Mouse (Mus musculus) gastrocnemius, postnatal 14 days (tissue): Measurements from ENCODE around the gene Krtap6-2. TPM values are rescaled to one million over a fixed set of nuclear protein-coding genes. Genes with fewer than 3 reads are reported as not detected.

Source experiments
- DNase-seq: peaks from one replicate; pipeline ENCODE4 v3.0.0; 2021; ENCODE audit warnings: mixed read lengths
- intact Hi-C: fragments of 180-260 bp; cut with DNase I; formaldehyde crosslinking; loops from one replicate; pipeline ENCODE4 v1.15.1; 2025; ENCODE audit warnings: low total_unique reads
- long read RNA-seq, 2 experiments: library from polyadenylated mRNA; stranded (forward); transcript quantifications; one replicate each; pipeline ENCODE4 v2.0.0; 2021
- total RNA-seq, 2 experiments: library from RNA; stranded (reverse); gene quantifications; 2 replicates each; pipeline ENCODE4 v1.2.3; 2021

Gene Krtap6-2
- not detected for total RNA-seq
- long read RNA-seq, experiment 1 = 0 reads
- long read RNA-seq, experiment 2 = 0 reads

GRCm38 (mm10) chr16:89420011-89420410 is at the start of gene Krtap6-2:
TSS of gene Krtap6-2 (minus strand) at chr16:89420111.
- intact Hi-C loops = no loop called here

GRCm38 (mm10) chr16:89461189-89461588 is 41.3 kb upstream of the Krtap6-2 start:
- no peak for DNase-seq
- intact Hi-C loops = no loop called here

More at GRCm38 (mm10) chr16:89420011-89420410, at the start of gene Krtap6-2:
- DNase-seq = no peak

DNA sequence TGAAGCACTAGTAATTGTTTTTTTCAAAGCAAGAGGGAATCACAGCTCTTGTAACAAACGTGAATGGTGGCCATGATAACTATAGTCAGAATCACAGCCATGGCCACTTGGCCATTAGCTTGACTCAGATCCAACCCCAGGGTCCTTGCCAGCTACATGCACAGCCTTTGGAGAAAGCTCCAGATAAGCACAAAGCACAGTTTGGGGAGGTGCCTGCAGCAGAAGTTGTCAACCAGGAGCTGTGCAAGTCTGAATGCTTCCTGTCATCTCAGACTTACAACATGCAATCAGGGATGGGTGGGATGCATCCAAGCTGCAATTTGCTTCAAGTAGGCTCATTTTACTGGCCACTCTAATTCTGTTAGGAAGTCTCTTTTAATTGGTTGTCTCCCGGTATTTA is 9.7 kb upstream of the Krtap6-2 start:
- no peak for DNase-seq
- intact Hi-C loops = no loop called here

DNA sequence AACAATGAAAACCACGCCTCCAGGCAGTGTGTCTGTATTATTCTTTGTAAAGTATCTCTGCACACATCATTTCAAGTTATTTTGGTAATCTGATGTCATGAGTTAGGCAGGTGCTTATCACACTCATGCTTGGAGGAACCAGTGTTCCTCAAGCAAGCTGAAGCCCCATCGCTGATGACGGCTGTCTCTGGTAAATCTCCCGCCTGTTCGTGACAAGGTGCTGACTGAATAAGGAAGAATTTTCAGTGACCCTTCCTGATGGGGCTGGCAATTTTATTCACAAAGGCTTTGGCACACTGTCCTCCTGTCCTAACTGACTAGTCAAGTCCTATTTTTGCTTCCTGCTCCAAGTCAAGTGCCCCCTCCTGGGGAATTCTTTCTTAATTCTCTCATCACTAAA is 5.4 kb upstream of the Krtap6-2 start:
- DNase-seq = no peak
- intact Hi-C loops = no loop called here

DNA sequence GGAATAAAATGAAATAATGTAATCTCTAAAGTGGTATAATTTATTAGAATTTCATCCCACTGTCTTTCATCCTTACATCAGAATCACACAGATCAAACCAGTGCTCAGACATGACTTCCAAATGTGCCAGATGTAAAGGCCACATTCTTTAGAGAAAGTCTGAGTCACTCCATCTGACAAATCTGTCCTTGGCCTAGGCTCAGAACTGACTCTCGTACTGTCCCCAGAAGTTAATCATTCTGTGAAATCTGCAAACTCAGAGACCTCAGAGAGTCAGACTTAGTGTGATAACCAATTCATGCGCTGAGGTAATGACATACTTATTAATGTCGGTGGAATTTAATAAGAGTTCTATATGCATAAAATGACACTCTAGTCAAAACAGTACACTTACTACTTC is 3.6 kb downstream of the Krtap6-2 start:
- DNase-seq = no peak
- intact Hi-C loops = no loop called here

- no peak for DNase-seq
- intact Hi-C loops = no loop called here
Observed at GRCm38 (mm10) chr16:89410345-89411068, 9.4 kb downstream of the Krtap6-2 start.

DNA sequence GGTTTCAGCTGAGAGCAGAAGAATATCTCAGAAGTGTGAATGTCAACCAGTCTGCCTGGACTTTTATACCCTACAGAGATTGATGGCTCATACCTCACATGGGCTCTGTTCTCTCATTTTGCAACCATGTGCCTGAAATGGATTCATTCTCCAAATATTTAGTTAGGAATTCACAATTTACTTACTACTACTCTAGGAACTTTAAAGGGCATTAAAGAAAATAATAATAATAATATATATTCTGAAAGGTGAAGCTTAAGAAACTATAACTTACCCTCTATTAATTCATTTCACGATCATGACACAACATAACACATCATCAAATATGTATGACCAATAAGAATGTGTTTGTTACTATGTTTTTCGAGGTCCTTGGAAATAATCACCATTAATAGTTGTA is 16.1 kb downstream of the Krtap6-2 start, which contains the start of gene Krtap21-1:
Krtap21-1 (minus strand) TSS at position 101 of the 400 bp plus-strand sequence.
- no peak for DNase-seq
- intact Hi-C loops = no loop called here

DNA sequence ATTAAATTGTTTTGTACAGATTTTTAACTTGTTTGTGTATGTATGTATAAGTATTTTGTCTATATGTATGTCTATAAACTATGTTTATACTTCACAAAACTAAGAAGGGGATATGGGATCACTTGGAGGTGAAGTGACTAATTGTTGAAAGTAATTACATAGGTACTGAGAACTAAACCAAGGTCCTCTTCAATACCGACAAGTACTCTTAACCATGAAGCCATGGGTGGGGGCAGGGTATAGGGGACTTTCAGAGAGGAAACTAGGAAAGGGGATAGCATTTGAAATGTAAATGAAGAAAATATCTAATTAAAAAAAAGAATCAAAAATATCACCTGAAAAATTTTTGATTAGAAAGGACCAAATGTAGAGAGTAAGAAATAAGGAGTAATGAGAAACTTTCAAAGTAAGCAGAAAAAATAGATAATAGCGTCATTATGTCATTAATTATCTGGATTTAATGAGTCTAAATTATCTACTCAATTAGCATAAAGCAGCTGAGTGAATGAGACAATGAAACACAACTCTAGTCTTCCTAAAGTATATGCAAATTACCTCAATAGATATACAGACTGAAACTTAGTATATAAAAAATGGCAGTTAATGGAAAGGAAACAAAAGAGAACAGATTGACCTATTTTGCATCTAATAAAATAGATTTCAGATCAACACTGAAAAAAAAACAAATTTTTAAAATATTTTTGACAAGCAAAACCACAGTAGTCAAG is 47.0 kb downstream of the Krtap6-2 start:
- DNase-seq = no peak

More for the DNA sequence above, 47.0 kb downstream of the Krtap6-2 start:
- intact Hi-C loops = no loop called here

Other genes with a start within 250 kb of the Krtap6-2 start
- gene 1110057P08Rik, start 245.4 kb downstream of the Krtap6-2 start, total RNA-seq = not detected
- not detected for gene Krtap20-2, start 214.2 kb downstream of the Krtap6-2 start, total RNA-seq
- gene Krtap21-1, start 16.2 kb downstream of the Krtap6-2 start, total RNA-seq = not detected
- gene Krtap8-1, start 67.8 kb upstream of the Krtap6-2 start, total RNA-seq = not detected
- not detected for gene Krtap7-1, start 88.2 kb upstream of the Krtap6-2 start, total RNA-seq
- gene Krtap11-1, start 151.1 kb upstream of the Krtap6-2 start, total RNA-seq = not detected